Mouse (Mus musculus): ENCODE data around the gene Mug2.

- TF ChIP-seq CTCF (IDR thresholded peaks at IDR 0.05; ENCODE audit: control insufficient read depth, insufficient read depth, low read length) = no peak
- TF ChIP-seq POLR2A (IDR thresholded peaks at IDR 0.05; ENCODE audit: borderline replicate concordance, control insufficient read depth, low read depth, low read length) = no peak
Measured at GRCm38 (mm10) chr6:122100904-122101303, 94.3 kb downstream of the Mug2 start.

Measured in bone marrow, adult 2 months (tissue).